Mouse (Mus musculus): ENCODE results near the gene Pdk2. TPM values are rescaled to one million over a fixed set of nuclear protein-coding genes. Genes with fewer than 3 reads are reported as not detected.

Gene Pdk2
- polyA plus RNA-seq, 1 experiment from 2014 or later = 29.6 TPM

DNA sequence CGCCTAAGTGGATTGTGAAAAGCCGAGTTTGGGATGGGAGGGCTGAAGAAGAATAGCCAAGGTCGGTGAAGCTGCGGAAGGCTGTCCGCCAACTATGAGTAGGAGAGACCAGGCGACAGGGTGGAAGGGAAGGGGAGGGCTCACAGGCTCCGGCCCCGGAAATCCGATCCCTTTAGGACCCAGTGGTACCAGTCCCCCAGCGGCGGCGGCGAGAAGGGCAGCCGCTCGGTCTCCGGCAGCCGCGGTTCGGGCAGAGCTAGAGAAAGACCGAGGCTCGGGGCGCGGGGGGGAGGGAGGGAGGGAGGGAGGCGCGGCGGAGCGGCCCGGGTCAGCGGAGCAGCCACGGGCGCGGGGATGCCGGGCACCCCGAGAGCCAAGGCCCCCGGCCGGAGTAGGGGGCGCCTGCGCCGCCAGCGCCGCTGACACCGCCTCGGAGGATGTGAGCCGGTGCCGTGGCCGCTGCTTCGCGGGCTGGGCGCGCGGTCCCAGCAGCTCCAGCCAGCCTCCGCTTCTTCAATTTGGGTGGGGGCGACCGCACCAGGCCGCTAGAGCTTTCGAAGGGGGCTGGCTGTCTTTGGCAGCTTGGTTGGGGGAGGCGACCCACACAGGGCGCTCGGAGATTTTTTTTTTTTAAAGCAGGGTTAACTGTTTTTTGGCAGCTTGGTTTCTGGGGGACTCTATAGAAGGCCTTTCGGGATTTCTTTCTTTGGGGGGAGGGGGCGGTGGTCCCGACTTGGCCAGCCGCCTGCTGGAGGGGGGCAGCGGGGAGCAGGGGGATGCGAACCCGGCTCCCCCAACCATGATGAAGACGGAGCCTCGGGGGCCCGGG is 50.2 kb downstream of the Pdk2 start, which contains the start of gene Ppp1r9b:
Ppp1r9b (plus strand) TSS at position 287 of the 829 bp plus-strand sequence.
- H3K36me3 ChIP-seq (ENCODE audit: control insufficient read depth, insufficient read depth, low read length) = peaks cover 13% of the 10 kb centered on the region; the same call in 1 of the 2 replicates
- no peaks in the 10 kb centered on the region for H3K9me3 ChIP-seq (ENCODE audit: control insufficient read depth, low read length)
- peak; percentile 96 for DNase-seq (ENCODE audit: low spot score)
- WGBS = under 1% methylated on average over 65 of the region's 69 CpGs
- ATAC-seq (replicated peaks; ENCODE audit: low FRiP score, low TSS enrichment, low read depth) = peak; percentile 83
- peak within 1 kb of the TSS; percentile 86 for H3K9ac ChIP-seq (ENCODE audit: low read length)
- H3K4me2 ChIP-seq (ENCODE audit: low read length) = peak within 1 kb of the TSS; percentile 98
- H3K27ac ChIP-seq (ENCODE audit: low read depth) = peak within 1 kb of the TSS; percentile 81
- H3K4me1 ChIP-seq (replicated peaks; ENCODE audit: control insufficient read depth, insufficient read depth, low read length) = peaks cover 57% of the 10 kb centered on the region
- H3K27me3 ChIP-seq (replicated peaks; ENCODE audit: control insufficient read depth, insufficient read depth, low read length) = no peaks in the 10 kb centered on the region
- peak within 1 kb of the TSS; percentile 88 for H3K4me3 ChIP-seq (ENCODE audit: low read depth, low read length)

DNA sequence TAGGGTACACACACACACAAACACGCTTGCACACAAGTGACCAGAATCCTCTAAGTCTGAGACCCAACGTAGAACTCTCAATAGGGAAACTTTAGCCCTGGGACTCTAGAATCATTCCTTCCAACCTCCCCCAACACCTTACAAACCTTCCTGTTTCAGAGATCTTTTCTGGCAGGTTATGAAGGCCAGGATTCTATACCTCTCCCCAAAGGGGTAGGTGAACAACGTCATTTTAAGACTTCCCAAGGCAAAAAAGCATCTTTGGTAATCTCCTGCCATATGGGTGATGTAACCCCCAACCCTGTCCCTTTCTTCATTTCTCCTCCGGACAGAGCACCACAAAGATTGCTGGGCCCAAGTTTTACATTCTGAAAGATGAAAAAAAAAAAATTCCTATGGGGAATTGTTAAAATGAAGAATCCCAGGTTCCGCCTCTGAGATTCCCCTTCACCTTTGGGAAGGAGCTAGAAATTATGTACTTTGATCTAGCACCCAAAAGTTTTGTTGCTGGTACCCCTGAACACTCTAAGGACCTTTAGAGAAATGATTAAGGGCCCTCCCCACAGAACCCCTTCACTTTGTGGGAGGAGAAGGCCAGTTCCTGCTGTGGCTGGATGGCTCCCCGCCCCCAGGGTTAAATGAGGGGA is 50.9 kb downstream of the Pdk2 start:
- Histone ChIP-seq H3K4me2 (ENCODE audit: low read length) (peak overlapping the region; percentile 98), H3K27me3 (replicated peaks; ENCODE audit: control insufficient read depth, insufficient read depth, low read length) (no peaks in the 10 kb centered on the region), H3K9me3 (ENCODE audit: control insufficient read depth, low read length) (no peaks in the 10 kb centered on the region), H3K27ac (ENCODE audit: low read depth) (peak overlapping the region; percentile 81), H3K4me1 (replicated peaks; ENCODE audit: control insufficient read depth, insufficient read depth, low read length) (peaks cover 50% of the 10 kb centered on the region), H3K36me3 (ENCODE audit: control insufficient read depth, insufficient read depth, low read length) (0 out of 2 replicates have a peak, but pooled peaks cover 9% of the 10 kb centered on the region), H3K4me3 (ENCODE audit: low read depth, low read length) (peak overlapping the region; percentile 88), H3K9ac (ENCODE audit: low read length) (peak overlapping the region; percentile 86)
- ATAC-seq (replicated peaks; ENCODE audit: low FRiP score, low TSS enrichment, low read depth) (no peak), DNase-seq (ENCODE audit: low spot score) (no peak)
- 45% methylated on average over 6 of the region's 6 CpGs for WGBS

DNA sequence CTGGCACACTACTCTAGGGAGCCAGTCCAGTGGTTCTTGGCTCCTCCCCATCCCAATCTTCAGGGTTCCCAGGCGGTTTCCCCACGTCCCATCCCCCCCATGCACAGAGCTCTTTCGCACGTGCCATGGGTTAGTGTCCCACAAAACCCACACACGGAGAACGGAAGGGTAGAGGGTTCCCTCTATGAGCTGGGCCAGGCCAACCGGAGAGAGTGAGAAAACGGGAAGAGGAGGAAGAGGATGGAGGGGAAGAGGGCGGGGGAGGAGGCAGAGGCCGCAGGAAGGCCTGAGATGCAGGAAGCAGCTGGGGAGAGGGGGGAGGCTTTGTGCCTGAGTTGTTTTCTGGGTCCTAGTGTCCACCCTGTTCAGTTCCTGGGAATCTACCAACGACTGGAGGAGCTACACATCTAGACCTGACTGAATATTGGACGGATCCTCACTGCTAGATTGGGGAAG is 51.6 kb downstream of the Pdk2 start:
- Histone ChIP-seq H3K36me3 (ENCODE audit: control insufficient read depth, insufficient read depth, low read length) (0 out of 2 replicates have a peak, but pooled peaks cover 4% of the 10 kb centered on the region), H3K4me1 (replicated peaks; ENCODE audit: control insufficient read depth, insufficient read depth, low read length) (peaks cover 44% of the 10 kb centered on the region), H3K9ac (ENCODE audit: low read length) (peak overlapping the region; percentile 86), H3K4me2 (ENCODE audit: low read length) (peak overlapping the region; percentile 98), H3K9me3 (ENCODE audit: control insufficient read depth, low read length) (no peaks in the 10 kb centered on the region), H3K27me3 (replicated peaks; ENCODE audit: control insufficient read depth, insufficient read depth, low read length) (no peaks in the 10 kb centered on the region), H3K27ac (ENCODE audit: low read depth) (peak overlapping the region; percentile 81), H3K4me3 (ENCODE audit: low read depth, low read length) (peak overlapping the region; percentile 88)
- WGBS = under 1% methylated on average over 12 of the region's 12 CpGs
- DNase-seq (ENCODE audit: low spot score) = peak; percentile 89
- ATAC-seq (replicated peaks; ENCODE audit: low FRiP score, low TSS enrichment, low read depth) = peak; percentile 58

DNA sequence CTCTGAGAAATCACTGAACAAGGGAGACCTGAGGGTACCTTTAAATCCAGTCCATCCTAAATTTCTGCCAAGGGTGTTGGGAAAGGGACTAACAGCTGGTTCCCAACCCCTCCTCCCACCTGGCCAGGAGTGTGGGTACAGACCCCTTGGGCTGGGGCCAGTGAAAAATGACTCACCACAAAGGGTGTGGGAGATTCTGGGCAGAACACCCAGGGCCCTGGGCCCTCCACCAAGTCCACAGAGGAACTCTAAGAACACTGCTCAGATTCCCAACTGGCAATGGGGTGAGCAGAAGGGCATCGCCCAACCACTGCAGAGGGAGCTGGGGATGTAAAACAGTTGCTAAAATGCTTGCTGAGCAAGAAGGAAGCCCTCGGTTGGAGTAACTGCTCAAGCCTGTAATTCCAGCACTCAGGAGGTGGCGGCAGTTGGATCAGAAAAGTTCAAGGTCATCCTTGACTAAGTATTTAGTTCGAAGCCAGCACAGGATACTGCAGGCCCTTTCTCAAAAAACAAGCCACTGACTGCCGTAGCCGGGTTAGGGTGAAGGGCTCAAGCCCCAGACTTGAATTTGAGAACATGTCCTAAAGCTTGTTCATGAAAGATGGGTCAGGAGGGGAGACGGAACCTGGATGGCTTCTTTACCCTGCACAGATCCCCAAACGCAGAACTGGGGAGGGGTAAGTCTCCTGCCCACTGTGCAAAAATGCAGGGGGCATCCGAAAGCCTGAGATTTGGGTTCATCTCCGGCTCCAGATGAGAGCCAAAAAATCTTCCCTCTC is 52.2 kb downstream of the Pdk2 start:
- no peaks in the 10 kb centered on the region for H3K36me3 ChIP-seq (ENCODE audit: control insufficient read depth, insufficient read depth, low read length)
- DNase-seq (ENCODE audit: low spot score) = no peak
- H3K27ac ChIP-seq (ENCODE audit: low read depth) = peak overlapping the region; percentile 81
- peaks cover 38% of the 10 kb centered on the region for H3K4me1 ChIP-seq (replicated peaks; ENCODE audit: control insufficient read depth, insufficient read depth, low read length)
- H3K27me3 ChIP-seq (replicated peaks; ENCODE audit: control insufficient read depth, insufficient read depth, low read length) = no peaks in the 10 kb centered on the region
- WGBS = 17% methylated on average over 10 of the region's 10 CpGs
- peak overlapping the region; percentile 29 for H3K9ac ChIP-seq (ENCODE audit: low read length)
- H3K9me3 ChIP-seq (ENCODE audit: control insufficient read depth, low read length) = no peaks in the 10 kb centered on the region
- peak overlapping the region; percentile 98 for H3K4me2 ChIP-seq (ENCODE audit: low read length)
- ATAC-seq (replicated peaks; ENCODE audit: low FRiP score, low TSS enrichment, low read depth) = no peak
- peak overlapping the region; percentile 88 for H3K4me3 ChIP-seq (ENCODE audit: low read depth, low read length)

DNA sequence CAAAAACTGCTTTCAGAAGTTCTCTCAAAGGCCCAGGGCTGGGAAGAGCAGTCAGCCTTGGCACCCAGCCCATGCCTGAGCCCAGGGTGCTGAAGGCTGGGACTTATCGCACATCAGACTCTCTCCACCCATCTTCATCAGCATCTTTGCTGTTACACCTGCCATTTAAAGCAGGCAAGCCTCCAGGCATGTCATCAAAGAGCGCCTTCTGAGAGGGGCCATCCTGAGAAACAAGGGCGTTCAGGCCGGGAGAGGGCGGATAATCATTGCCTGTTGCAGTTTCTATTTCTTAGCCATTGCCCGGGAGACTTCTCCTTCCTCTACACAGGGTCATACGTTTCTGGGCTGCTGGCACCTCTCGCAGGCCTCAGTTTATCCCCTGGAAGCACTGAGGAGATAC is 53.3 kb downstream of the Pdk2 start:
- H3K4me2 ChIP-seq (ENCODE audit: low read length) = no peak overlapping the region
- no peak overlapping the region for H3K27ac ChIP-seq (ENCODE audit: low read depth)
- WGBS = 87% methylated on average over 8 of the region's 8 CpGs
- no peak overlapping the region for H3K4me3 ChIP-seq (ENCODE audit: low read depth, low read length)
- no peaks in the 10 kb centered on the region for H3K36me3 ChIP-seq (ENCODE audit: control insufficient read depth, insufficient read depth, low read length)
- H3K4me1 ChIP-seq (replicated peaks; ENCODE audit: control insufficient read depth, insufficient read depth, low read length) = peaks cover 26% of the 10 kb centered on the region
- no peaks in the 10 kb centered on the region for H3K27me3 ChIP-seq (replicated peaks; ENCODE audit: control insufficient read depth, insufficient read depth, low read length)
- DNase-seq (ENCODE audit: low spot score) (no peak), ATAC-seq (replicated peaks; ENCODE audit: low FRiP score, low TSS enrichment, low read depth) (no peak)
- no peak overlapping the region for H3K9ac ChIP-seq (ENCODE audit: low read length)
- no peaks in the 10 kb centered on the region for H3K9me3 ChIP-seq (ENCODE audit: control insufficient read depth, low read length)

DNA sequence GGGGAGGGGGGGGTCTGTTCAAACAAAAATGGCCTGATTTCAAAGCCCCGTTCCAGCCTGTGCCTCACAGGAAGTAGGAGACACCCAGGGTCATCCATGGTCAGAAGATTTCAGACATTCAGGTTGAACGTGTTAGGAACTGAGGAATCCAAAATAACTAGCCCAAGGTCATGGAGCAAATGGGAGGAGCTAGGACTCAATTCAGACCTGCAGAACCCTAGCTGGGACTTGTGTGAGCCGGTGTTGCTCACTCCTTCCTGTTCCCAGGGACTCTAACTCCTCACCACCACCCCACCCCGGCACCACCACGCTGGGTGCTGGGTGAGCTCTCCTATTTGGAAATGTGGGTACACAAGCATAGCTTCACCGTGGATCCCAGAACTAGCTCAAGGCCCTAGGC is 53.8 kb downstream of the Pdk2 start:
- WGBS = 57% methylated on average over 6 of the region's 6 CpGs
- Histone ChIP-seq H3K9me3 (ENCODE audit: control insufficient read depth, low read length) (no peaks in the 10 kb centered on the region), H3K4me1 (replicated peaks; ENCODE audit: control insufficient read depth, insufficient read depth, low read length) (peaks cover 25% of the 10 kb centered on the region), H3K27ac (ENCODE audit: low read depth) (no peak overlapping the region), H3K9ac (ENCODE audit: low read length) (no peak overlapping the region), H3K36me3 (ENCODE audit: control insufficient read depth, insufficient read depth, low read length) (no peaks in the 10 kb centered on the region), H3K4me2 (ENCODE audit: low read length) (no peak overlapping the region), H3K27me3 (replicated peaks; ENCODE audit: control insufficient read depth, insufficient read depth, low read length) (no peaks in the 10 kb centered on the region), H3K4me3 (ENCODE audit: low read depth, low read length) (no peak overlapping the region)
- DNase-seq (ENCODE audit: low spot score) (no peak), ATAC-seq (replicated peaks; ENCODE audit: low FRiP score, low TSS enrichment, low read depth) (no peak)

GRCm38 (mm10) chr11:94986435-94986834 is 54.7 kb downstream of the Pdk2 start:
- peaks cover 25% of the 10 kb centered on the region for H3K4me1 ChIP-seq (replicated peaks; ENCODE audit: control insufficient read depth, insufficient read depth, low read length)
- no peak overlapping the region for H3K4me3 ChIP-seq (ENCODE audit: low read depth, low read length)
- no peaks in the 10 kb centered on the region for H3K9me3 ChIP-seq (ENCODE audit: control insufficient read depth, low read length)
- ATAC-seq (replicated peaks; ENCODE audit: low FRiP score, low TSS enrichment, low read depth) (no peak), DNase-seq (ENCODE audit: low spot score) (no peak)
- H3K27ac ChIP-seq (ENCODE audit: low read depth) = no peak overlapping the region
- no peaks in the 10 kb centered on the region for H3K36me3 ChIP-seq (ENCODE audit: control insufficient read depth, insufficient read depth, low read length)
- 63% methylated on average over 2 of the region's 2 CpGs for WGBS
- no peaks in the 10 kb centered on the region for H3K27me3 ChIP-seq (replicated peaks; ENCODE audit: control insufficient read depth, insufficient read depth, low read length)
- no peak overlapping the region for H3K9ac ChIP-seq (ENCODE audit: low read length)
- no peak overlapping the region for H3K4me2 ChIP-seq (ENCODE audit: low read length)

DNA sequence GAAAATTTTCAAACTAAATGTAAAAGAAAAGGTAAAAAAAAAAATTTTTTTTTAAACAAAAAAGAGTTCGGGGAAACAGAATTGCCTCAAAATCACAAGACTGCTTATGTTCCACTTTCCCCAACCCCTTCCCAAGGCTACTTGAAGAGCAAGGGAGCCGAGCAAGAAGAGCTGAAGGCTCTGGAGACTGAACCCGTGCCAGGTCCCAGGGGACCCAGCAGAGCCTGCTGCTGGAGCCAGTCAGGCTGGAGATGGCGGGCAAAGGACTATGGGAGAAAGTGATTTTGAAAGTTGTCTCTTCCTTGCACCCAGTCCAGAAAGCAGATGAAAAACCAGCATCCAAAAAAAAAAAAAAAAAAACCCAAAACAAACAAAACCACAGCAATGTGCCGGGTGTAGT is 55.3 kb downstream of the Pdk2 start:
- Histone ChIP-seq H3K9me3 (ENCODE audit: control insufficient read depth, low read length) (no peaks in the 10 kb centered on the region), H3K4me3 (ENCODE audit: low read depth, low read length) (no peak overlapping the region), H3K36me3 (ENCODE audit: control insufficient read depth, insufficient read depth, low read length) (no peaks in the 10 kb centered on the region), H3K4me2 (ENCODE audit: low read length) (no peak overlapping the region), H3K27me3 (replicated peaks; ENCODE audit: control insufficient read depth, insufficient read depth, low read length) (no peaks in the 10 kb centered on the region), H3K9ac (ENCODE audit: low read length) (no peak overlapping the region), H3K27ac (ENCODE audit: low read depth) (no peak overlapping the region; the same call in 1 of the 2 replicates), H3K4me1 (replicated peaks; ENCODE audit: control insufficient read depth, insufficient read depth, low read length) (peaks cover 25% of the 10 kb centered on the region)
- DNase-seq (ENCODE audit: low spot score) (no peak), ATAC-seq (replicated peaks; ENCODE audit: low FRiP score, low TSS enrichment, low read depth) (no peak)
- WGBS = 66% methylated on average over 5 of the region's 5 CpGs
